Mouse (Mus musculus) thymus, postnatal 10 days (tissue): ENCODE data around the gene Rgl1.
"Not testable (repeated sequence)": the region's sequence is repeated elsewhere in the genome, so short reads cannot be mapped to it uniquely, and the experiment has no call there.

Experiments
- DNase-seq, 2 experiments: peaks; one replicate each; pipeline ENCODE4 v3.0.0; 2021; ENCODE audit warnings: low spot score in 2 of 2

Rgl1 gene

DNA sequence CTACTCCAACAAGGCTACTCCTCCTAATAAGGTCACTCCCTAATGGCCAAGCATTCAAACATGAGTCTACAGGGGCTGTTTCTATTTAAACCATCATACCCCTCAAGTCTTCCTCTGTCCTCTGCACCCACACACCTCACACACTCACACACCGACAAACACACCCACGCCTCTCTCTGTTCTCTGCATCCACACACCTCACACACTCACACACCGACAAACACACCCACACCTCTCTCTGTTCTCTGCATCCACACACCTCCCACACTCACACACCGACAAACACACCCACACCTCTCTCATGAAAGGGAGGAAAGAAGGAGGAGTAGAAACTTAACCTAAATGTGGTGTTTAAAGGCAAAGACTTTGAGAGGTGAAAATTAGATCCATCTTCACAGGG is 106.2 kb downstream of the Rgl1 start:
- no peak for DNase-seq

DNA sequence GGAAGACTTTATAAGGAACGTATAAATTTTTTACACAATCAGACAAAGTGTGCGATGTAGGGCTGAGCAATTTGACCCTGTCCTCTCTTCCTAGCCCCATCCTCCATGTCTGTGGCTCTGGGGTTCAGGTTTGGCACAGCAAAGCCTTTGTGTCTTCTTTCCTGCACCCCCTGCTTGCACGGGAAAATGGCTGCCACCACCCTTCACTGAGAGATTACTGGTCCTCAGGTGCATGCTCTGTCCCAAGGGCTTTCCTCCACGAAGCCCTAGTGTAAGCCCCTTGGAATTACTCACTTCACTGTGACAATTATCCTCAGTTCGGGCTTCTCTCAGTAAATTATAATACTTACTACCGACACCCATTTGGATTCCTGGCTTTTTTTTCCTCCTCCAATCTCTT is 109.5 kb downstream of the Rgl1 start:
- DNase-seq = no peak

GRCm38 (mm10) chr1:152654851-152655250 is 111.3 kb downstream of the Rgl1 start:
- DNase-seq = no peak

DNA sequence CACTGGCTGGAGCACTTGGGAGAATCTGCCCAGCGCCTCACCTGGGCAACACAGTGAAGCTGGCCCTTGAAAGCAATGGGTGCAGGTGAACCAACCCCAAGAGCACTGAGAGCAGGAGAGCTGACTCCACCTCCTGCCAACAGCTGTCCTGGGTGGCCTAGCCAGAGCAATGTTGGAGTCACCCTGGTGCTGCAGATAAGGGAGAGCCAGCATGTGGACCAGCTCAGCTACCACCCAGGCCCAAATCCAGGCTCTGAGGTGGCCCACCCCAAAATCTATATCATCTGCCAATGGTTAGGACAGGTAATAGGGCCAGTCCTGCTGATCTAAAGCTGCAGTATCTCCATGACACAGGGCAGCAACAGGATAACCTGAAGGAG is 114.7 kb downstream of the Rgl1 start:
- DNase-seq = no peak

DNA sequence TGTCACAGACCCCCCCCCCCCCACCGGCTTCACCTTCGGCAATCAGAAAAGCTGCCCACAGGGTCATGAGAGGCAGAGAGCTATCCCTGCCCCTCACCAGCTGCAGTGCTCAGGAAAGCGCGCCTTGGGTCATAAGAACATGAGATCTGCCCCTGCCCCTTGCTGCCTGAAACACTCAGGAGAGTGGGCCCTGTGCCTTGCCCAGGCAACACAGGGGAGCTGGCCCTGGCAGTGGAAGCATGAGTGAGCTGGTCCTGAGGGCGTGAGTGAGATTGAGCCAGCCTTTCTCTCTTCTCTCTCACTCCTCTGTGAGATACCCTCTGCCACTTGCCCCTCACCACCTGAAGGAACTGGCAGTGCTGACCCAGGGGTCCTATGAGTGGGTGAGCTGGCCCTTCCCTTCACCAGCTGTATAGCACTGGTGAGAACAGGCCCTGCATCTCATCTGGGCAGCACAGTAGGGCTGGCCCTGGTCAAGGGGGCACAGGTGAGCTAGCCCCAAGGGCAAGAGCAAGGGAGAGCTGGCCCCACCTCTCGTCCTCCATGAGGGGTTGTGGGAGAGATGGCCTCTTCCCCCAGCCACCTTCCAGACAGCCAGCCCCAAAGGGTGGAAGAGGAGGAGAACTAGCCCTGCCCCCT is 115.2 kb downstream of the Rgl1 start:
- DNase-seq = no peak

GRCm38 (mm10) chr1:152648052-152648451 is 118.1 kb downstream of the Rgl1 start:
- no peak for DNase-seq

DNA sequence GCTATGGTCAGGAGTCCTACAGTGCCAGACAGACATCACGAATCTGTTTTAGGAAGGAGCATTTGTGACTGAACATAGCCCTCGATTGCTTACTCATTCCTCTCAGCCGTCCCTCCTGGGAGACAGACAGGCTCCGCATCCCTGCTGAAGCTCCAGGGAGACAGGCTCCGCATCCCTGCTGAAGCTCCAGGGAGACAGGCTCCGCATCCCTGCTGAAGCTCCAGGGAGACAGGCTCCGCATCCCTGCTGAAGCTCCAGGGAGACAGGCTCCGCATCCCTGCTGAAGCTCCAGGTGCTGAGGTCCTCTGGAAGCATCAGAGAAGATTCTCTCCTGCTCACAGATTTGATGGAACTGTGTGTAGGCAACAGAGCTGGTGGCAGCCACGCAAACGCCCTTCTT is 123.9 kb downstream of the Rgl1 start:
- not testable (repeated sequence) for DNase-seq

- no peak for DNase-seq
Measured at GRCm38 (mm10) chr1:152640195-152640981, 125.8 kb downstream of the Rgl1 start.

DNA sequence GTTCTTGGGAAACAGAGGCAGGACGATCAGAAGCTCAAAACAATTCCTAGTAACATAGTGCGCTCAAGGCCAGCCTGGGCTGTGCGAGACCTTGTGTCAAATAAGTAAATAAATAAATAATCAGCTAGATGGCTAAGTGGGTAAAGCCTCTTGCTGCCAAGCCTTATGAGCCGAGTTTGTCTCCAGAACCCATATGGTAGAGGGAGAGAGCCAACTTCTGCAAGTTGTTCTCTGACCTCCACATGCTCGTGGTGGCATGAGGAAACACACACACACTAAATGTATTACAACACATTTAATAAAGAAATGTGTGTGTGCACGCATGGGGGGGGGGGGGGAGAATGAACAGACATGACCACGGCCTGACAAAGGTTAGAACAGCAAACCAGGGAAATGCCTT is 126.8 kb downstream of the Rgl1 start:
- DNase-seq = no peak

DNA sequence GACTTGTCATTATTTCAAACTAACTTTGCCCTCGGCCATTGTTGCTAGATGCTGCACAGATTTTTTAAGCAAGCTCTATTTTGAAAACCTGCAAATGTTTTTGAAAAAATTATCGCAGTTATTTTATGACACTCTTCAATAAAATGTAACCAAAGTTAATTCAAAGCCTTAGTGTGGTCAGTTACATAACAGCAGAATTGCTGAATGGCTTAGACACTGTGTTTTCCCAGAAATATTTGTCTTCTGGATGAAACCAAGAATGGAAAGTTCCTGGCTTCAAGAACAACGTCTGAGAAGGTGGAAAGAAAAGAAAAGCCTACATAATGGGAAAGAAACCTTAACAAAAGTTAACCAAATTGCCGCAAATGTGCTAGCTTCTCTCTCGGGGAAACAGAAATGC is 131.5 kb downstream of the Rgl1 start:
- no peak for DNase-seq

DNA sequence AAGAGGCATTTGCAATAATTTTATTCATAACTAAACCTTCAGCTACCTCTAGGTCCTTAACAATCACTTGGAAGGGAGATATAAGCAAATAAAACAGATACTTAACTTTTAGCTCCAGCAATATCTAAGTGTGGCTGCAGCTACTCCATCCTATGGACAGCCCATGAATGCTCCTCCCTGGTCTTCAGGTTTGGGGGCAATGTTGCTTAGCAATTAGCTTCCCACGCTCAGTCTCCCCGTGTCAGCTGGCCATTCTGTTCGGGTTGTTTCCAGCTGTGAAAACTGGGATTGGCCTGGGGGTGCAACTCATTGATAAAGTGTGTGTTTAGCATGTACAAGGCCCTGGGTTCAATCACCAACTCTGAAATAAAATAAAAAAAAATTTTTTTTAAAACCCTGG is 136.4 kb downstream of the Rgl1 start:
- no peak for DNase-seq

DNA sequence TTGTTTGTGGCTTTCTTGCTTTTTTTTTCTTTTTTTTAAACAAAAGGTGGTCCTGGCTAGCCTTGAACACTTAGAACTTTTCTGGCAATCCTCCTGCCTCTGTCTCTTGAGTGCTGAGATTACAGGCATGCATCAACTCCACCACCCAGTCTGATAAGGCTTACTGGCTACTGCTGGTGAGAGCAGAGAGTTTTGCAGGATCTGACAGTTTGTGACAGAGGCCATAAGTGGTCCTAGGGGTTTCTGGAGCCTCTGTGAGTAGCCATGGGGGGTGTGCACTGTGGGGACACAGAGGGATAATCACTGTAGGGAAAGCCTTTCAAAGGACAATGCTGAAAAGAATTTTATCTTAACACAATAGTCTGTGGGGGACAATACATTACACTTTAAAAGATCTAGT is 140.5 kb downstream of the Rgl1 start:
- DNase-seq = no peak

GRCm38 (mm10) chr1:152624644-152625454 is 141.3 kb downstream of the Rgl1 start:
- DNase-seq = peak; percentile 48 to 59

GRCm38 (mm10) chr1:152623375-152624270 is 142.5 kb downstream of the Rgl1 start:
- DNase-seq = no peak

GRCm38 (mm10) chr1:152622765-152623211 is 143.4 kb downstream of the Rgl1 start:
- no peak for DNase-seq

DNA sequence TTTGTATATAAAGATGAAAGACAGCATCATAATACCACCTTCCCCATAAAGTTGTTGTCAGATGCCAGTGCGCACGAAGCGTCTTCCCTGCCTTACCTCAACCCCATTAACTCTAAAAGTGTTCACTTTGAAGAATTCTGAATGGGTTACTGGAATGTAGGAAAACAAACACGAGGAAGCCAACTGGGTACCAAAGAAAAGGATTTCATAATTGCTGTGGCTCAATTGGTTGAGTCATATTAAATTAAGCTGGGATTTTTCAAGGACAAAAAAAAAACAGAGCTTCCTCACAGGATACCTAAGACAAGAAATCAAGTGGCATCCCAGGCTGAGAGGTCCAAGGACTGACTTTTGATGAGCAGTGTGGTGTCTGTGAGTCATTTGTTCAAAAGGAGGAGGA is 144.5 kb downstream of the Rgl1 start:
- no peak for DNase-seq

- no peak for DNase-seq
Measured at GRCm38 (mm10) chr1:152619396-152619795, 146.8 kb downstream of the Rgl1 start.

DNA sequence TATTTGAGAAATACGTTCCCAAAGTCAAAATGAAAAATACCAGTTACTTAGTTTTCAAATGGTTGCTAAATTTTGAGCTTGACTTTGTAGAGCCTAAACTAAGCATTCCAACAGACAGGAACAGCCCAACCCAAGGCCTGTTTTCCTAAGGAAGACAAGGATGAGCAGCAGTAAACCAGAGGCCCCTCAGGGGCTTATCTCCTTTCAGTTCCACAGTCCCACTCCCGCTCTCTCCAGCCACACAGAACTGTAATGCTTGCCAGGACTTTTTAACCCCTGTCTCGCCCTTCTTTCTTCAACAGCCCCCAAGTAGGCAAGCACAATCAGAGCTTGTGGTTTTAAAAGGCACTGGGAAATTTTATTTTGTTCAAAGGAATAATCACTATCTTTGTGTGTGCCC is 147.3 kb downstream of the Rgl1 start:
- no peak for DNase-seq

GRCm38 (mm10) chr1:152618381-152618780 is 147.8 kb downstream of the Rgl1 start:
- no peak for DNase-seq

DNA sequence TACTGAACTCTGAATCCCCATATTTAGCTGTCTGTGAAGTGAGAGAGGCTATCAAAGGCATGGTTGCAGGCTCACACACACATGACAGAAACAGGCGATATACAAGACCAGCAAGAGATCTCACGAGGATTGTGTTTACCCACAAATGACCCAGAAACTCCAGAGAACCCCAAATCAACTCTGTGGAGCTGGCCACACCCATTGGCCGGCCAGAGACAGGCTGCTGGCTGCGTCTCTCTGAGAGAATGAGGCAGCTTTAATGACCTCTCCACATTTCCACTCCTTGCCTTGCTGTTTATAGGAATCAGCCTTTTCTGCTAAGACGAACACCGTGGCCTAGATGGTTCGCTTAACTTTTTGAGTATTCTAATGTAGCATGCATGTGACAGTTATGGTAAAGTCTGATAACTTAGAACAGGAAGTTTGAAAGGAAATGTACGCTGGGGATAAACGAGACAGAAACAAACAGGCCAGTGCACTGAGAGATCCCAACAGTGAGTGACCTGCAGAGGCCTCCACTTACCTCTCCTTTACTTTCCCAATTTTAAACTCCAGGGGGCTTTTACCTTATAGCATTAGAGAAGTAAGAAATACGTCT is 148.3 kb downstream of the Rgl1 start:
- DNase-seq = no peak

DNA sequence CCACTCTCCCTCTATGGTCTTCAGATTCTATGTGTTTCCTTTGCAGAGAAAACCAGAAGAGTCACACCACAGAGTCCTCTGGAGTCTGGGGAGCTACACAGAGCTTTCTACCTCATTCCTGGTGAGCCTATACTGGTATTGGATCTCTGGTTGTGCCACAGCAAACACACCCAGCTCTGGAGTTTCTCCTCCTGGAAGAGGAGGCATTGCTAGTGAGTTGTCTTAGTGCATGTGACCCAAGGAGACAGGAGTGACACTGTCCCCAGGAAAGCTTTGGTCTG is 149.4 kb downstream of the Rgl1 start:
- no peak for DNase-seq
